Mouse (Mus musculus): ENCODE measurements around the gene Nmral1. TPM values are rescaled to one million over a fixed set of nuclear protein-coding genes. Genes with fewer than 3 reads are reported as not detected.
A peak's percentile ranks its signal among the peaks of the same experiment; 100 is the strongest.

The Nmral1 gene
- polyA plus RNA-seq, 1 experiment, result 1.8 TPM

DNA sequence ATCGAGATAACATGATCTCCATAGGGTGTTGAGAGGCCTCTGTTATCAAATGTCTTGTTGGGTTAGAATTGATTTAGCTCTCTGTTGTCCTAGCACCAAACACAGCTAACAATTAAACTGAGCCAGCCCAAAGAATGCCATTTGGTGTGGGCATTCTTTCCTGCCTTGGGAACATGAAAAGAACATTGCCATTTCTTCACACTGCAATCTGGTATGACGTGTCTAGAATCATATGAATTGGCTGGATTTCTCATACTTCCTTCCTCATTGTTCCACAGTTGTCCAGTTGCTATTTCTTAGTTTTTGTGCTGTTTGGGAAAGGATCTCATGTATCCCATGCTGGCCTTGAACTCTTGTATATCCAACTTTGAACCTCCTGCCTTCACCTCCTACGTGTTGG lies 34.9 kb upstream of the Nmral1 start:
- Histone ChIP-seq H3K27ac (ENCODE audit: control insufficient read depth, insufficient read depth, low read depth, low read length) (no peak overlapping the region), H3K4me1 (ENCODE audit: control insufficient read depth, insufficient read depth, low read length) (no peaks in the 10 kb centered on the region)
- TF ChIP-seq CTCF (IDR thresholded peaks at IDR 0.05; ENCODE audit: control insufficient read depth, insufficient read depth, insufficient replicate concordance, low read depth, low read length) (no peak), POLR2A (IDR thresholded peaks at IDR 0.05; ENCODE audit: control insufficient read depth, low read depth, low read length) (no peak)

DNA sequence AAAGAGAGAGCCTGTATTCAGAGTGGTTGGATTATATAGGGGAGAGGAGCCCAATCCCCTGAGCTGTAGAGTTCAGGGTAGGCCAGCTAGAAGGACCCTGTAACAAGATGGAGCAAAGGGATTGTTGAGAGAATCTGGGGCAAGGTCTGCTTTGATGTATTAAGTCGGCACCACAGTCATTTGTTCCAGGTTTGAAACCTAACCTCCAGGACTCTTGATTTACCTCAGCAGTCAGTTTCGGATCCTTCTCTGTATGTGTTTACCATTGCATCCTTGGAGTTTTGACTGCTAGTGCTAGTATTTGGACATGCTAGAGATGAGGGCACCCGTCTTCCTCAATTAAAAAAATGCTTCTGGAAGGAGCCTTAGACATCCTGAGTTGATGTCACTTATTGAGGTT lies 33.0 kb upstream of the Nmral1 start:
- Histone ChIP-seq H3K36me3 (ENCODE audit: control insufficient read depth, insufficient read depth, low read length) (no peaks in the 10 kb centered on the region), H3K27ac (ENCODE audit: control insufficient read depth, insufficient read depth, low read depth, low read length) (no peak overlapping the region), H3K27me3 (ENCODE audit: control insufficient read depth, insufficient read depth, low read length) (no peaks in the 10 kb centered on the region), H3K4me3 (ENCODE audit: control insufficient read depth, low read depth, low read length) (no peak overlapping the region), H3K4me1 (ENCODE audit: control insufficient read depth, insufficient read depth, low read length) (no peaks in the 10 kb centered on the region)
- TF ChIP-seq POLR2A (IDR thresholded peaks at IDR 0.05; ENCODE audit: control insufficient read depth, low read depth, low read length) (no peak), CTCF (IDR thresholded peaks at IDR 0.05; ENCODE audit: control insufficient read depth, insufficient read depth, insufficient replicate concordance, low read depth, low read length) (no peak)

More for the DNA sequence above, 34.9 kb upstream of the Nmral1 start:
- H3K4me3 ChIP-seq (ENCODE audit: control insufficient read depth, low read depth, low read length), result no peak overlapping the region
- H3K36me3 ChIP-seq (ENCODE audit: control insufficient read depth, insufficient read depth, low read length), result no peaks in the 10 kb centered on the region
- H3K27me3 ChIP-seq (ENCODE audit: control insufficient read depth, insufficient read depth, low read length), result no peaks in the 10 kb centered on the region

DNA sequence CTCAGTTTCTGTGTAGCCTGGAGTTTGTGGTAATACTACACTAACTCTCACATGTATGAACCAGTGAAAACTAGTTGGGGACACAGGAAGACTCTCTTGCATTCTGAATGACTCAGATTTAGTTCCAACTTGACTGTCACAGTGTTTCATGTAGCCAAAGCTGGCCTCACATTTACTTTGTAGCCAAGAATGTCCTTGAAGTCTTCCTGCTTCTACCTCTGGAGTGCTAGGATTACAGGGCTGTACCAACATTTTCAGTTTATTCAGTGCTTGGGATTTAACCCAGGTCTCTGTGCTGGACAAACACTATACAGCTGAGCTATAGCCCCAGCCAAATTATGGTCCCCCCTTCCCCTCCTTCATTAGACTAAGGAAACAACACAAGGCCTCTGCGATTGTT lies 23.0 kb upstream of the Nmral1 start:
- no peaks in the 10 kb centered on the region; the same call in 1 of the 2 replicates for H3K4me1 ChIP-seq (ENCODE audit: control insufficient read depth, insufficient read depth, low read length)
- no peaks in the 10 kb centered on the region for H3K27me3 ChIP-seq (ENCODE audit: control insufficient read depth, insufficient read depth, low read length)
- H3K27ac ChIP-seq (ENCODE audit: control insufficient read depth, insufficient read depth, low read depth, low read length), result peak overlapping the region; percentile 18; the same call in 1 of the 2 replicates
- H3K4me3 ChIP-seq (ENCODE audit: control insufficient read depth, low read depth, low read length), result peak overlapping the region; percentile 83; the same call in 1 of the 2 replicates
- TF ChIP-seq POLR2A (IDR thresholded peaks at IDR 0.05; ENCODE audit: control insufficient read depth, low read depth, low read length) (no peak), CTCF (IDR thresholded peaks at IDR 0.05; ENCODE audit: control insufficient read depth, insufficient read depth, insufficient replicate concordance, low read depth, low read length) (no peak)
- no peaks in the 10 kb centered on the region for H3K36me3 ChIP-seq (ENCODE audit: control insufficient read depth, insufficient read depth, low read length)

DNA sequence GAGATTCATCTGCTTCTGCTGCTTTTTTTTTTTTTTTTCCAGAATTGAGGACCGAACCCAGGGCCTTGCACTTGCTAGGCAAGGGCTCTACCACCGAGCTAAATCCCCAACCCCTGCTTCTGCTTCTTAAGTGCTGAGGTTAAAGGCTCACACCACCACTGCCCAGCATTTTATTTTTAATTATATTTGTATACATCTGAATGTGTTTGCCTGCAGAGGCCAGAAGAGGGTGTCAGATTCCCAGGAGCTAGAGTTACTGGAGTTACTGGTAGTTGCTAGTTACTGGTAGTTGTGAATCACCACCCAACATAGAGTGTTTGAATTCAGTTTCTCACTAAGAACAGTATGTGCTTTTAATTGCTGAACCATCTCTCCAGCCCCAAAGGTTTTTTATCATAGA lies 20.8 kb upstream of the Nmral1 start:
- Histone ChIP-seq H3K27ac (ENCODE audit: control insufficient read depth, insufficient read depth, low read depth, low read length) (no peak overlapping the region), H3K36me3 (ENCODE audit: control insufficient read depth, insufficient read depth, low read length) (no peaks in the 10 kb centered on the region), H3K4me1 (ENCODE audit: control insufficient read depth, insufficient read depth, low read length) (no peaks in the 10 kb centered on the region; the same call in 1 of the 2 replicates), H3K4me3 (ENCODE audit: control insufficient read depth, low read depth, low read length) (peak overlapping the region; percentile 64), H3K27me3 (ENCODE audit: control insufficient read depth, insufficient read depth, low read length) (no peaks in the 10 kb centered on the region)
- TF ChIP-seq CTCF (IDR thresholded peaks at IDR 0.05; ENCODE audit: control insufficient read depth, insufficient read depth, insufficient replicate concordance, low read depth, low read length) (no peak), POLR2A (IDR thresholded peaks at IDR 0.05; ENCODE audit: control insufficient read depth, low read depth, low read length) (no peak)

DNA sequence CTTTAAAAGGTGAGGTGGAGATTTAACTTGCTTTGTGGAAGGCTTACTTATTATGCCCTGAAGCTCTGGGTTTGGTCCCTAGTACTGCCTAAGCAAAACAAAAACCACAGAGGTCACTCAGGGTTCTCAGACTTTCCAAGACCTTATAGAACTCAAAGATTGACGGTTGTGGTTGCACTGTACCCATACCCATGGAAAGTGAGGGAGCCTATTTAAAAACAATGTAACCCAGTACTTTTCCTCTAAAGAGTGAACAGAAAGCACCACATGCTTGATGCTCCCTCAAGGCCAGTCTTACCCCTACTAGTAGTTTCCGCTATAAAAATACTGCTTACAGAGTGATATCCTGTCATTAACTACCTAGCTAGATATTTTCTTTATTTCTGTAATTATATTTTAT lies 17.1 kb upstream of the Nmral1 start:
- no peaks in the 10 kb centered on the region for H3K36me3 ChIP-seq (ENCODE audit: control insufficient read depth, insufficient read depth, low read length)
- H3K27ac ChIP-seq (ENCODE audit: control insufficient read depth, insufficient read depth, low read depth, low read length), result no peak overlapping the region
- H3K4me3 ChIP-seq (ENCODE audit: control insufficient read depth, low read depth, low read length), result no peak overlapping the region
- TF ChIP-seq CTCF (IDR thresholded peaks at IDR 0.05; ENCODE audit: control insufficient read depth, insufficient read depth, insufficient replicate concordance, low read depth, low read length) (no peak), POLR2A (IDR thresholded peaks at IDR 0.05; ENCODE audit: control insufficient read depth, low read depth, low read length) (no peak)
- no peaks in the 10 kb centered on the region for H3K27me3 ChIP-seq (ENCODE audit: control insufficient read depth, insufficient read depth, low read length)
- no peaks in the 10 kb centered on the region for H3K4me1 ChIP-seq (ENCODE audit: control insufficient read depth, insufficient read depth, low read length)

DNA sequence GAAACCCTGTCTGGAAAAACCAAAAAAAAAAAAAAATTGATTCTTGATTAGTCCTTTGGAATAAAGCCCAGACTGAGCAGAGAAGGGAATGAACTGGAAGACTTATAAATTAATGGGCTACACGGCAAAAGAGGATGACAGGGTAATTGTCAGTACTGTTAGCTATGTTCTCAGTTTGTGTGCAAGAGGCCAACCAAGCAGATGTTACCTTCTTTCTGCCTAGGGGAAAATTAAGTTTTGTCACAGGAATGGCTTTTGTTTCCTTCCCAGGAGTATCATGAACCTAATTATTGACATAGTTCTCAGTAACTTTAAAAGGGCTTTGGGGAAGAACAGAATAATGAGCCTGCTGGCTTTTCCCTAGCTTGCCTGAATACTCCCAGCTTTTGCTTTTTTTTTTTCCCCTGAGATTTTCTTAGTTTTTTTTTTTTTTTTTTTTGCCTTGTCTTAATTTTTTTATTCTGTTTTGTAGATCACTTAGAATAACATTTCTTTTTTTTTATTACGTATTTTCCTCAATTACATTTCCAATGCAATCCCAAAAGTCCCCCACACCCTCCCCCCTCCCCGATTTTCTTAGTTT lies 11.7 kb upstream of the Nmral1 start:
- H3K36me3 ChIP-seq (ENCODE audit: control insufficient read depth, insufficient read depth, low read length), result no peaks in the 10 kb centered on the region
- no peaks in the 10 kb centered on the region for H3K27me3 ChIP-seq (ENCODE audit: control insufficient read depth, insufficient read depth, low read length)
- no peak overlapping the region for H3K27ac ChIP-seq (ENCODE audit: control insufficient read depth, insufficient read depth, low read depth, low read length)
- H3K4me3 ChIP-seq (ENCODE audit: control insufficient read depth, low read depth, low read length), result no peak overlapping the region
- TF ChIP-seq POLR2A (IDR thresholded peaks at IDR 0.05; ENCODE audit: control insufficient read depth, low read depth, low read length) (no peak), CTCF (IDR thresholded peaks at IDR 0.05; ENCODE audit: control insufficient read depth, insufficient read depth, insufficient replicate concordance, low read depth, low read length) (no peak)
- 0 out of 2 replicates have a peak, but pooled peaks cover 2% of the 10 kb centered on the region for H3K4me1 ChIP-seq (ENCODE audit: control insufficient read depth, insufficient read depth, low read length)

DNA sequence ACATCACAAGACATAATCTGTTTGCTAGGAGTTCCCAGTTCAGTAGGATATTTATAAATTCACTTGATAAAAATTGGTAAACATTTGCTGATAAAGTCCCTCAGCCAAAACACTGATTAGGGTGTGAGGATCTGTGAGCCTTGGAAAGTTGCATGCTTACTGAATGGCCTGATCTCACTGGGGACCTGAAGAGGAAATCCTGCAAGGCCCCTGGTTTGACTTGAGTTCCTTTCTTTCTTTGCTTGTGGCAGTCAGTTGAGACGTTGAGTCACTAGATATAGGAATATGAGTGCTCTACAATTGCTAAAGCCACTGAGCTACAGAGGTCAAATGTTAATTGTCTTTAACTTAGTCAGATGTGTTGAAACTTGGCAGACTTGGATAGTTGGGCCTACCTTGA lies 8.8 kb upstream of the Nmral1 start:
- Histone ChIP-seq H3K36me3 (ENCODE audit: control insufficient read depth, insufficient read depth, low read length) (no peaks in the 10 kb centered on the region), H3K27me3 (ENCODE audit: control insufficient read depth, insufficient read depth, low read length) (no peaks in the 10 kb centered on the region), H3K4me3 (ENCODE audit: control insufficient read depth, low read depth, low read length) (no peak overlapping the region), H3K4me1 (ENCODE audit: control insufficient read depth, insufficient read depth, low read length) (0 out of 2 replicates have a peak, but pooled peaks cover 2% of the 10 kb centered on the region), H3K27ac (ENCODE audit: control insufficient read depth, insufficient read depth, low read depth, low read length) (no peak overlapping the region)
- TF ChIP-seq POLR2A (IDR thresholded peaks at IDR 0.05; ENCODE audit: control insufficient read depth, low read depth, low read length) (no peak), CTCF (IDR thresholded peaks at IDR 0.05; ENCODE audit: control insufficient read depth, insufficient read depth, insufficient replicate concordance, low read depth, low read length) (no peak)
